Mouse (Mus musculus) MEL (cell line): ENCODE data around the gene Nasp. TPM values are rescaled to one million over a fixed set of nuclear protein-coding genes. Genes with fewer than 3 reads are reported as not detected.

ENCODE experiments used
- DNase-seq: peaks from one replicate; pipeline ENCODE4 v3.0.0; 2011; ENCODE audit warnings: low read depth, low spot score
- H3K27ac ChIP-seq: 2 replicates; pipeline ENCODE4 v1.5.1; 2012; ENCODE audit warnings: low read depth, mild to moderate bottlenecking, control low read depth, low read length, moderate library complexity; ENCODE audit not compliant: control insufficient read depth
- H3K27me3 ChIP-seq, 2 experiments: fragments of 150-350 bp in 1 of 2; sonication (generic) in 1 of 2; 2 replicates each; pipeline ENCODE4 v1.6.1; 2012; ENCODE audit warnings: low read length in 2 of 2, mild to moderate bottlenecking in 2 of 2, improper control_type of control experiment in 1 of 2, moderate library complexity in 1 of 2; ENCODE audit not compliant: insufficient read depth in 2 of 2, control insufficient read depth in 1 of 2
- H3K36me3 ChIP-seq, 2 experiments: 2 replicates each; pipeline ENCODE4 v1.6.1; 2012 to 2014; ENCODE audit warnings: low read length in 2 of 2, improper control_type of control experiment in 1 of 2, inconsistent platforms in 1 of 2, mild to moderate bottlenecking in 1 of 2; ENCODE audit not compliant: insufficient read depth in 2 of 2, control insufficient read depth in 1 of 2
- H3K4me1 ChIP-seq, 2 experiments: fragments of 150-350 bp in 1 of 2; sonication (generic) in 1 of 2; 2 replicates each; pipeline ENCODE4 v1.6.1; 2012; ENCODE audit warnings: low read length in 2 of 2, improper control_type of control experiment in 1 of 2, mild to moderate bottlenecking in 1 of 2; ENCODE audit not compliant: insufficient read depth in 2 of 2, control insufficient read depth in 1 of 2
- H3K4me3 ChIP-seq, 2 experiments: fragments of 150-350 bp in 1 of 2; sonication (generic) in 1 of 2; 2 replicates each; pipeline ENCODE4 v1.5.1; 2012; ENCODE audit warnings: low read depth in 2 of 2, low read length in 2 of 2, mild to moderate bottlenecking in 2 of 2, moderate library complexity in 2 of 2, control low read depth in 1 of 2, improper control_type of control experiment in 1 of 2; ENCODE audit not compliant: control insufficient read depth in 1 of 2, insufficient read depth in 1 of 2
- H3K79me2 ChIP-seq: 2 replicates; pipeline ENCODE4 v1.6.1; 2012; ENCODE audit warnings: mild to moderate bottlenecking, low read length, moderate library complexity; ENCODE audit not compliant: control insufficient read depth, poor library complexity, insufficient read depth
- H3K9ac ChIP-seq: 2 replicates; pipeline ENCODE4 v1.6.1; 2012; ENCODE audit warnings: low read depth, mild to moderate bottlenecking, control low read depth, low read length, moderate library complexity; ENCODE audit not compliant: control insufficient read depth, poor library complexity, severe bottlenecking
- H3K9me3 ChIP-seq: fragments of 150-350 bp; sonication (generic); replicated peaks from 2 replicates; pipeline ENCODE4 v1.6.1; 2012; ENCODE audit warnings: mild to moderate bottlenecking, low read length, improper control_type of control experiment, moderate library complexity; ENCODE audit not compliant: insufficient read depth
- BHLHE40 ChIP-seq: IDR thresholded peaks from 2 replicates; pipeline ENCODE4 v1.6.1; 2012; ENCODE audit warnings: low read depth, mild to moderate bottlenecking, inconsistent platforms, low read length, improper control_type of control experiment, borderline replicate concordance
- CHD1 ChIP-seq: IDR thresholded peaks from 2 replicates; pipeline ENCODE4 v1.6.1; 2012; ENCODE audit warnings: low read depth, mild to moderate bottlenecking, inconsistent platforms, low read length, improper control_type of control experiment
- CTCF ChIP-seq, 3 experiments: IDR thresholded peaks in 2 of 3; conservative IDR thresholded peaks in 1 of 3; 2 replicates each; pipeline ENCODE4 v1.5.1; 2011 to 2012; ENCODE audit warnings: low read length in 3 of 3, low read depth in 2 of 3, mild to moderate bottlenecking in 2 of 3, improper control_type of control experiment in 1 of 3, inconsistent platforms in 1 of 3, mixed read lengths in 1 of 3, moderate library complexity in 1 of 3; ENCODE audit not compliant: control insufficient read depth in 1 of 3, insufficient read depth in 1 of 3, poor library complexity in 1 of 3, severe bottlenecking in 1 of 3
- EP300 ChIP-seq, 2 experiments: IDR thresholded peaks; 2 replicates each; pipeline ENCODE4 v1.6.1; 2011; ENCODE audit warnings: improper control_type of control experiment in 2 of 2, low read length in 2 of 2, low read depth in 1 of 2, mild to moderate bottlenecking in 1 of 2
- JUND ChIP-seq: IDR thresholded peaks from 2 replicates; pipeline ENCODE4 v1.6.1; 2011; ENCODE audit warnings: low read depth, mild to moderate bottlenecking, improper control_type of control experiment, low read length
- MAFK ChIP-seq: IDR thresholded peaks from 2 replicates; pipeline ENCODE4 v1.6.1; 2011; ENCODE audit warnings: low read depth, mild to moderate bottlenecking, low read length, improper control_type of control experiment, borderline replicate concordance
- MAZ ChIP-seq: IDR thresholded peaks from 2 replicates; pipeline ENCODE4 v1.6.1; 2012; ENCODE audit warnings: low read depth, mild to moderate bottlenecking, inconsistent platforms, low read length, improper control_type of control experiment
- MEF2A ChIP-seq: IDR thresholded peaks from 2 replicates; pipeline ENCODE4 v1.6.1; 2014; ENCODE audit warnings: low read depth, mild to moderate bottlenecking, inconsistent platforms, low read length, improper control_type of control experiment; ENCODE audit not compliant: poor library complexity, insufficient replicate concordance, severe bottlenecking; ENCODE audit errors: extremely low read depth
- NELFE ChIP-seq: IDR thresholded peaks from 2 replicates; pipeline ENCODE4 v1.6.1; 2011; ENCODE audit warnings: low read depth, low read length, improper control_type of control experiment
- POLR2A ChIP-seq, 2 experiments: IDR thresholded peaks; 2 replicates each; pipeline ENCODE4 v1.6.1; 2011 to 2012; ENCODE audit warnings: low read length in 2 of 2, mild to moderate bottlenecking in 2 of 2, control low read depth in 1 of 2, improper control_type of control experiment in 1 of 2, low read depth in 1 of 2, moderate library complexity in 1 of 2; ENCODE audit not compliant: control insufficient read depth in 1 of 2, insufficient read depth in 1 of 2, poor library complexity in 1 of 2
- POLR2AphosphoS2 ChIP-seq: IDR thresholded peaks from 2 replicates; pipeline ENCODE4 v1.6.1; 2011; ENCODE audit warnings: low read length, improper control_type of control experiment
- SMC3 ChIP-seq: IDR thresholded peaks from 2 replicates; pipeline ENCODE4 v1.6.1; 2011; ENCODE audit warnings: low read depth, low read length, improper control_type of control experiment
- TAL1 ChIP-seq: IDR thresholded peaks from 2 replicates; pipeline ENCODE4 v1.6.1; 2012; ENCODE audit warnings: mild to moderate bottlenecking, inconsistent platforms, low read length, moderate library complexity, mixed read lengths
- UBTF ChIP-seq: IDR thresholded peaks from 2 replicates; pipeline ENCODE4 v1.6.1; 2012; ENCODE audit warnings: low read depth, mild to moderate bottlenecking, inconsistent platforms, low read length, improper control_type of control experiment, moderate library complexity, borderline replicate concordance; ENCODE audit not compliant: insufficient read depth
- USF1 ChIP-seq: IDR thresholded peaks from 2 replicates; pipeline ENCODE4 v1.6.1; 2014; ENCODE audit warnings: low read depth, mild to moderate bottlenecking, inconsistent platforms, low read length, improper control_type of control experiment, moderate library complexity
- ZKSCAN1 ChIP-seq: IDR thresholded peaks from 2 replicates; pipeline ENCODE4 v1.6.1; 2012; ENCODE audit warnings: low read depth, mild to moderate bottlenecking, inconsistent platforms, low read length, improper control_type of control experiment, moderate library complexity
- ZMIZ1 ChIP-seq: IDR thresholded peaks from 2 replicates; pipeline ENCODE4 v1.6.1; 2012; ENCODE audit warnings: low read depth, mild to moderate bottlenecking, inconsistent platforms, low read length, improper control_type of control experiment, moderate library complexity
- polyA plus RNA-seq, 2 experiments: library from polyadenylated mRNA; stranded (reverse) in 1 of 2; unstranded in 1 of 2; fragments of >175 nt in 1 of 2; fragments of >200 nt in 1 of 2; gene quantifications; 2 replicates each; pipeline versions ENCODE4 v1.2.1 to v1.2.4; 2012; ENCODE audit warnings: low replicate concordance in 2 of 2, low read depth in 1 of 2; ENCODE audit not compliant: insufficient read length in 2 of 2, insufficient read depth in 1 of 2, missing spikeins in 1 of 2
- total RNA-seq: library from RNA; depleted of rRNA; stranded (reverse); fragments of 300-350 nt; gene quantifications from 2 replicates; pipeline ENCODE4 v1.2.3, GENCODE M21; 2012

The Nasp gene
- total and polyA plus RNA-seq, 3 experiments = 133 to 174 TPM; not detected in 1

GRCm38 (mm10) chr4:116657971-116658370, 30.2 kb upstream of the Nasp start:
- H3K27me3 ChIP-seq = no peaks in the 10 kb centered on the region
- no peak overlapping the region for H3K9ac ChIP-seq
- H3K4me1 ChIP-seq = peaks cover 3% of the 10 kb centered on the region in 2 experiments; a peak in 2 of 4 replicates
- no peaks in the 10 kb centered on the region for H3K79me2 ChIP-seq
- TF ChIP-seq CTCF (IDR thresholded peaks at IDR 0.05 in 2 of 3, conservative IDR thresholded peaks at IDR 0.05 in 1 of 3; ENCODE audit: control insufficient read depth in 1 of 3, insufficient read depth in 1 of 3, low read depth in 2 of 3, low read length in 3 of 3, poor library complexity in 1 of 3, severe bottlenecking in 1 of 3) = no peak
- no peak for TF ChIP-seq ZKSCAN1
- no peak for TF ChIP-seq NELFE
- no peak for TF ChIP-seq ZMIZ1
- no peak for TF ChIP-seq MAZ
- no peak for TF ChIP-seq BHLHE40
- TF ChIP-seq MAFK = no peak
- TF ChIP-seq CHD1 = no peak
- no peak for TF ChIP-seq JUND
- no peak for TF ChIP-seq TAL1
- TF ChIP-seq USF1 = no peak
- TF ChIP-seq POLR2AphosphoS2 = no peak
- no peak for TF ChIP-seq UBTF
- TF ChIP-seq, all 39 proteins: peak for 0
- DNase-seq = no peak
- Histone ChIP-seq H3K36me3 (peaks cover 0 to 7% of the 10 kb centered on the region in 2 experiments; a peak in 2 of 4 replicates), H3K4me3 (no peak overlapping the region), H3K9me3 (no peaks in the 10 kb centered on the region), H3K27ac (no peak overlapping the region)

- H3K4me1 ChIP-seq = peaks cover 3 to 7% of the 10 kb centered on the region in 2 experiments; a peak in 2 of 4 replicates
- TF ChIP-seq BHLHE40 (no peak), EP300 (IDR thresholded peaks at IDR 0.05; ENCODE audit: low read depth in 1 of 2, low read length in 2 of 2) (no peak), CTCF (IDR thresholded peaks at IDR 0.05 in 2 of 3, conservative IDR thresholded peaks at IDR 0.05 in 1 of 3; ENCODE audit: control insufficient read depth in 1 of 3, insufficient read depth in 1 of 3, low read depth in 2 of 3, low read length in 3 of 3, poor library complexity in 1 of 3, severe bottlenecking in 1 of 3) (no peak), MAZ (no peak), POLR2A (IDR thresholded peaks at IDR 0.05; ENCODE audit: control insufficient read depth in 1 of 2, insufficient read depth in 1 of 2, low read depth in 1 of 2, low read length in 2 of 2, poor library complexity in 1 of 2) (no peak), MEF2A (no peak), TAL1 (no peak), SMC3 (no peak)
- H3K27me3 ChIP-seq = no peaks in the 10 kb centered on the region
- peaks cover 8% of the 10 kb centered on the region for H3K79me2 ChIP-seq
- no peak for DNase-seq
- no peak overlapping the region for H3K4me3 ChIP-seq
- H3K9ac ChIP-seq = no peak overlapping the region
- no peak overlapping the region for H3K27ac ChIP-seq
- H3K36me3 ChIP-seq = peaks cover 0 to 12% of the 10 kb centered on the region in 2 experiments; a peak in 2 of 4 replicates
- H3K9me3 ChIP-seq = no peaks in the 10 kb centered on the region
These were observed 27.9 kb upstream of the Nasp start for GRCm38 (mm10) chr4:116655658-116656057.
